Mouse (Mus musculus): ENCODE measurements around the gene Bcl9l.

The Bcl9l gene

DNA sequence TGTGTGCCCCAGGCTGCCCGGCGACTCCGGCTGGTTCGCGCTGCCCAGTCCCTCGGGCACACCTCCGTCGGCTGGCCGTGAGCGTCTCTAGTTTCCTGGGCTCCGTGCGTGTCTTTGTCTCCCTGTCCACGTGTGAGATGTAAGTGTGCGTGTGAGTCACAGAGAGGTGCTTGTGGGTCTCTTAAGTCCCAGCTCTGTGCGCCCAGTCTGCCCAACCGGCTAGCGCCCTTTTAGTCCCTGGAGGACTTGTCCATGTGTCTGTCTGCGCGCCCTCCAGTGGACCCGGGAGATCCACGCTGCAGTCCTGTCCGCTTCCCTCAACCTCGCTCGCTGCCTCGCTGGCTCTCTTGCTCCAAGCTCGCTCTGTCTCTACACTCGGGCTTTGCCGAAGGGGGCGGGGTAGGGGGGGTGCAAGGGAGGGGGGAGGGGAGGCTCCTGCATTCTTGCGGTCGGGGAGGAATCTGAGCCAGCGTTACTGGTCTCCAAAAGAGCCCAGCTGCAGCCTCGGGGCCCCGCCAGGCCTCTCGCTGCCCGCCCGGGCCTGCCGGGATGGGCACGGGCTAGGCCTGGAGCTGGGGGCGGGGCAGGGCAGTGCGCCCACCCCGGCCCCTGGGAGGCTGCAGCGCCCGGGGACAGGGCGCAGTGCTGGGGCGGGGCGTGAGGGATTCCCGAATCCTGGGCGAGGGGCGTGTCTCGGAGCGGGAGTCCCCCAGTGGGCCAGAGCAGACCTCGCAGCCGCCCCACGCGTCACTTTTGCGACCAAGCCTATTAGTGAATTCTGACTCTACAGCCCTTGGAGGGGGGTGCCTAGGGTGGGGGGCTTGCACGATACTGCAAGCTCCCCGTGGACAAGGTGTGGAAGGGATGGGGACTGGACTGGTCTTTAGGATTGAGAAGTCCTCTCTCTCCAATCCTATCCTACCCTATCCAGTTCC, 16.1 kb downstream of the Bcl9l start:
- peak; percentile 88 for DNase-seq

DNA sequence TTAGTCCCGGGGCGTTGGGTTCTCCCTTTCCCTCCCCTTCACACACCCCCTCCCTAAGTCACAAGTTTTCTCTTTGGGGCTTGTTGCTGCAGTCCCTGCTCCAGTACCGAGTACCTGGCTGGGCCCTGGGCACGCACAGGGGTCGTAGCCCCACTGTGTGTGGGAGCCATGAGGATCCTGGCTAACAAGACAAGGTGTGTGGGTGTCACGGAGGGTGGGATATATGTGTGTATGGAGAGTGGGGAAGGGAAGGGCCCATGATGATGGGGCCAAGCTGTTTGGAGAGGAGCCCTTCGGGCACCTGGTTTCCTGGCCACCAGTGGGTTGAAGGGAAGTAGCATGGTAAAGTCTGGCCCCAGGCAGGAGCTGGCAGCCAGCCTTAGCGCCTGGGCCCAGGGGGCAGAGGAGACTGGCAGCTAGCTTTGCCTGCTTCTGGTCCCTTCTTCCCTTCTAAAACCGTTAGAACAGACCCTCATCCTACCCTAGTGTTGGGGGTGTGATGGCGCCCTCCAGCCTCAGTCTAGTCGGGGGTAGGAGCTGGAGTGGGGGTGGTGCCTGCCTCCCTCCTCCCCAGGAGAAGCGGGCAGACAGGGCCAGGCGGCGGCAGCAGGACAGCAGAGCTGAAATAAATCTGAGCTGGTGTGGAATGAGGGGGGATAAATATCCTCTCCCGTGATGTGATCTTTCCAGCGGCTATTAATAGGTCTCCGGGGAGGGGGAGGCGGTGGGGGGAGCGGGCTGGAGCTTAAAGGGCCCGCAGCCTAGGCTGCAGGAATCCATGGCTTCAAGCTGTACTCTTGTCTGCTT, 16.9 kb downstream of the Bcl9l start:
- peak; percentile 60 for DNase-seq

DNA sequence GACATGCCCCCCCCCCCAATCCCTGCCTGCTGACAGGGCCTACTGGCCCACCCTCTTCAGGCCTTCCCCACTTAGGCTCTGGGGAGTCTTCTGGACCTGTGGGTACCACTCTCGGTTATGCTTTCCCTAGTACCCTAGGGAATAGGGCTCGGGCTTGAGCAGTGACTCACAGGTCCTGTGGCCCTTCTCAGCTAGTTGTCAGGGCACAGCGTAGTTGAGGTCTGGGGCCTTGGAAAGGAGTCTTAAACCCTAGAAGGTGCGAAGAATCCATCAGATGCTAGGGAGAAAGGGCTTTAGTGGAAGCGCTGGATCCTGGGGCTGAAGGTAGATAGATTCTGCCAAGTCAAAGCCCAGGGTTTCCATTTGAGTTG, 17.5 kb downstream of the Bcl9l start:
- DNase-seq: no peak

DNA sequence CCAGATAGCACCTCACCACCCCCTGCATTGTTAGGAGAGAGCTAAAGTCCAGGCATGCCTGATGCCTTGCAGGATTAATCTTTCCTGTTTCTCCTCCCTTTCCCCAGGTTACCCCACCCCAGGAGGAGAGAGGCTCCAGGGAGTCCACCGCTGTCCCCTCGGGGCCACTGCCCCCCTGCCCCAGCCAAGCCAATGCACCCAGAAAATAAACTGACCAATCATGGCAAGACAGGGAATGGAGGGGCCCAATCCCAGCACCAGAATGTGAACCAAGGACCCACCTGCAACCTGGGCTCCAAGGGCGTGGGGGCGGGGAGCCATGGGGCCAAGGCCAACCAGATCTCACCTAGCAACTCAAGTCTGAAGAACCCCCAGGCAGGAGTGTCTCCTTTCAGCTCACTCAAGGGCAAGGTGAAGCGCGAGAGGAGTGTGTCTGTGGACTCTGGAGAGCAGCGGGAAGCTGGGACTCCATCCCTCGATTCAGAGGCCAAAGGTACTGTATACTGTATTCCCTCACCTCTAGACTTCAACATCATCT, 18.1 kb downstream of the Bcl9l start:
- DNase-seq: peak; percentile 21

DNA sequence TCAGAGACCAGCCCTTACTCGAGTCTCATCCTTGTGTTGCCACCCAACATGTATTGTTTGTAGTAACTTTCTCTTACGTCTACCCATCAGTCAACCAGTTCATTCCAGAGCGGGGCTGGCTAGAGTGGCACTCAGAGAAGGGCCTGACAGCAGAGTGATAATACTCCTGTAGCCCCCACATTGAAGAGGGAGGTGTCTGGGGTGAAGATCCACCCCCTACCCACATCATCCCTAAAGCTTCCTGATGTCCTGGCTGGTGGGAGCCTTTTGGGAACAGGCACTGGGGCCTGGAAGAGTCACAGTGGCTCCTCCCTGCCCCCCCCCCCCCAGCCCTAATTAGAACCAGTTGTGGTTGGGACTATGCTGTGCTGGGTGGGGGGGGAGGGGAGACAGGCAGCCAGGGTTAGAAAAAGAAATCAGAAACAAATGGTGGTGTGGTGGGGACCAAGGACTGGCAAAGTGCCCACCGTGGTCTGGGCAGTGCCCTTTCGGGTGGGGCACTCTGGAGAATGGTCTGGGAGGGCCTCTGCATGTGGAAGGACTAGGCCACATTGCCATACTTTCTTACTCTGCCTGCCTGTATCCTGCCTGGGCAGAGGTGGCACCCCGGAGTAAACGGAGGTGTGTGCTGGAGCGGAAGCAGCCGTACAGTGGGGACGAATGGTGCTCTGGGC, 18.7 kb downstream of the Bcl9l start:
- peak; percentile 32 for DNase-seq

DNA sequence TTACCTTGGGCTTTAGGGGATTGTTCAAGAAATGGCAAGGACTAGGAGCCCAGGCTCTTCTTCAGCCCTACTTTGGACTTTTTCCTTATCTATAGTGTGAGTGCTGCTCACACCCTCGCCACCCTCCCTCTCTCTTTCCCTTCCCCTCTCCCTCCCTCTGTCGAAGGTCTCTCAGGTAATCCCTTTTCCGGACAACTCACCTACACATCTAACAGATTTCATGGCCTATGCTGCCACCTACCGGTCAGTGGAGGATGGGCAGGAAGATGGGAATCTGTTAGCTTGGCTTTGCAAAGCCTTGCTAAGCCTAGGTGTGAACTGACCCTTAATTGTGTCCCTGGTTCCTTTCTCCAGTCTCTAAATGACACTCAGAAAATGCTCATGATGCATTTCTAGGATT, 19.4 kb downstream of the Bcl9l start:
- DNase-seq: peak; percentile 90

DNA sequence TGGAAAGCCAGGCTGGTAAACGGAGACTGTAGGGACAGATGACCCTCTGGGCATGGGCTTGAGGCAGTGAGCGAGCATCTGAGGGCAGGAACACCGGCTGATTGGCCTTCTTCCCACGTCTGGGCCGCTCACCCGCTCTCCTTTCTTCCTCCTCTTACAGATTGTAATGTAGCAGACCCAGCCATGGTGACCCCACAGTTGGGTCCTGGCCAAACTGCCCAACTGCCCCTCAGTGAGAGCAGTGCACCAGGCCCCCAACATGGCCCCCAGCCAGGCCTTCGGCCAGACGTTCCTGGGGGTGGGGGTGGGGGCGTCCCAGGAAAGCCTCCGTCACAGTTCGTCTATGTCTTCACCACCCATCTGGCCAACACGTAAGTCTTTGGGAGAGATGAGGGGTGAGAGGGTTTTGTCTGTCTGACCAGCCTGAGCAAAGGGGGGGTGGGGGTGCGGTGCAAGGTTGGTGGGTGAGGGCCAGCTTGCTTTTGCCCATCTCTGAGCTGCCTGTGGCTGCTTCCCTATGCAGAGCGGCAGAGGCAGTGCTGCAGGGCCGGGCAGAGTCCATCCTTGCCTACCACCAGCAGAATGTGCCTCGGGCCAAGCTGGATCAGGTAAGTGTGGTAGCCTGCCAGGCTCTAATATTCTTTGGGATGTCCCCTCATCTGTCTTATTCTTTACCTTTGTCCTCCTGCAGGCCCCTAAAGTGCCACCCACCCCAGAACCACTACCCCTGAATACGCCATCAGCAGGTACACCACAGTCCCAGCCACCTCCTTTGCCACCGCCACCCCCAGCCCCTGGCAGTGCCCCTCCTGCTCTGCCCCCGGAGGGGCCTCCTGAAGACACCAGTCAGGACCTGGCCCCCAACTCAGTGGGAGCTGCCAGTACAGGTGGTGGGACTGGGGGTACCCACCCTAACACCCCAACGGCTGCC, 22.5 kb downstream of the Bcl9l start:
- peak; percentile 51 for DNase-seq

DNA sequence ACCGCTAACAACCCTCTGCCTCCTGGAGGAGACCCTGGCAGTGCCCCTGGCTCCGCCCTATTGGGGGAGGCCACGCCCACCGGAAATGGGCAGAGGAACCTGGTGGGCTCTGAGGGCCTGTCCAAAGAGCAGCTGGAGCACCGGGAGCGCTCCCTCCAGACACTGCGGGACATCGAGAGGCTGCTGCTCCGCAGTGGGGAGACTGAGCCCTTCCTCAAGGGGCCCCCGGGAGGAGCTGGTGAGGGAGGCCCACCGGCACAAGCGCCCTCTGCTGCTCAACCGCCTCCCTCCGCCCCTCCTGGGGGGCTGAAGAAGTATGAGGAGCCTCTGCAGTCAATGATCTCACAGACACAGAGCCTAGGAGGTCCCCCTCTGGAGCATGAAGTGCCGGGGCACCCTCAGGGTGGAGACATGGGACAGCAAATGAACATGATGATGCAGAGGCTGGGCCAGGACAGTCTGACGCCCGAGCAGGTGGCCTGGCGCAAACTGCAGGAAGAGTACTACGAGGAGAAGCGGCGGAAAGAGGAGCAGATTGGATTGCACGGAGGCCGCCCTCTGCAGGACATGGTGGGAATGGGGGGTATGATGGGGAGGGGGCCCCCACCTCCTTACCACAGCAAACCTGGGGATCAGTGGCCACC, 23.3 kb downstream of the Bcl9l start:
- no peak for DNase-seq

DNA sequence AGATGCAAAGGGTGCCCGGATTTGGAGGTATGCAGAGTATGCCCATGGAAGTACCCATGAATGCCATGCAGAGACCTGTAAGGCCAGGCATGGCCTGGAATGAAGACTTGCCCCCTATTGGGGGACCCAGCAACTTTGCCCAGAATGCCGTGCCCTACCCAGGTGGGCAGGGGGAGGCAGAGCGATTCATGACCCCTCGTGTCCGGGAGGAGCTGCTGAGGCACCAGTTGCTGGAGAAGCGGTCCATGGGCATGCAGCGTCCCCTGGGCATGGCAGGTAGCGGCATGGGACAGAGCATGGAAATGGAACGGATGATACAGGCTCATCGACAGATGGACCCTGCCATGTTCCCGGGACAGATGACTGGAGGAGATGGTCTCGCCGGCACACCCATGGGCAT, 23.9 kb downstream of the Bcl9l start:
- DNase-seq: no peak

DNA sequence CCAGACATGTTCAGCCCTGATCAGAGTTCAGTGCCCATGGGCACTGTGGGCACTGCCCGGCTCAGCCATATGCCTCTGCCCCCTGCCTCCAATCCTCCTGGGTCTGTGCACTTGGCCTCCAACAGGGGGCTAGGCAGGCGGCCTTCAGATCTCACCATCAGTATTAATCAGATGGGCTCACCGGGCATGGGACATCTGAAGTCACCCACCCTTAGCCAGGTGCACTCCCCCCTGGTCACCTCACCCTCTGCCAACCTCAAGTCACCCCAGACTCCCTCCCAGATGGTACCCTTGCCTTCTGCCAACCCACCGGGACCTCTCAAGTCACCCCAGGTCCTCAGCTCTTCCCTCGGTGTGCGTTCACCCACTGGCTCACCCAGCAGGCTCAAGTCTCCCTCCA, 24.7 kb downstream of the Bcl9l start:
- DNase-seq: no peak

DNA sequence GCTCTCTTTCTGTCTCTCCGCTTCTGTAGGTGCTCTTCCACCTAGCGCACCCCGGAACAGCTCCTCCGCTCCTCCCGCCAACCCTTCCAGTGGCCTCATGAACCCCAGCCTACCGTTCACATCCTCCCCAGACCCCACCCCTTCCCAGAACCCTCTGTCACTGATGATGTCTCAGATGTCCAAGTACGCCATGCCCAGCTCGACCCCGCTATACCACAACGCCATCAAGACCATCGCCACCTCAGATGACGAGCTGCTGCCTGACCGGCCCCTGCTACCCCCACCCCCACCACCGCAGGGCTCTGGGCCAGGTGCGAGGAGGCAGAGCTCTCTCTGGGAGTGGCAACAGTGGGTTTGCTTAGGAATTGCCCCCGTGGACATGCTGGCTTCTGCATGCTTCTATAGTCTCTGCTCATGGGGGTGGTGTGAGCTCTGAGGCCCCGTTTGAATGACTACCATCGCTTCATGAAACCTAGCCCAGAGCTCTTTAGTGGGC, 25.5 kb downstream of the Bcl9l start:
- DNase-seq: no peak

DNA sequence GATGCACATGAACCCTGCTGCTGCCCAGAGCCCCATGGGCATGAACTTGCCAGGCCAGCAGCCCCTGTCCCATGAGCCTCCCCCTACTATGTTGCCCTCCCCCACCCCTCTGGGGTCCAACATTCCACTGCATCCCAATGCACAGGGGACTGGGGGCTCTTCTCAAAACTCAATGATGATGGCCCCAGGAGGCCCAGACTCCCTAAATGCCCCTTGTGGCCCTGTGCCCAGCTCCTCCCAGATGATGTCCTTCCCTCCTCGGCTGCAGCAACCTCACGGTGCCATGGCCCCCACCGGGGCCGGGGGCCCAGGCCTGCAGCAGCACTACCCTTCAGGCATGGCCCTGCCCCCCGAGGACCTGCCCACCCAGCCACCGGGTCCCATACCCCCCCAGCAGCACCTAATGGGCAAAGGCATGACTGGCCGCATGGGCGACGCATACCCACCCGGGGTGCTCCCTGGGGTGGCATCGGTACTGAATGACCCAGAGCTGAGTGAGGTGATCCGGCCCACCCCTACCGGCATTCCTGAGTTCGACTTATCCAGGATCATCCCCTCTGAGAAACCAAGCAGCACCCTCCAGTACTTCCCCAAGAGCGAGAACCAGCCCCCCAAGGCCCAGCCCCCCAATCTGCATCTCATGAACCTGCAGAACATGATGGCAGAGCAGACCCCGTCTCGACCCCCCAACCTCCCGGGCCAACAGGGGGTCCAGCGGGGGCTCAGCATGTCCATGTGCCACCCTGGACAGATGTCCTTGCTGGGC, 26.3 kb downstream of the Bcl9l start:
- DNase-seq: peak; percentile 20

DNA sequence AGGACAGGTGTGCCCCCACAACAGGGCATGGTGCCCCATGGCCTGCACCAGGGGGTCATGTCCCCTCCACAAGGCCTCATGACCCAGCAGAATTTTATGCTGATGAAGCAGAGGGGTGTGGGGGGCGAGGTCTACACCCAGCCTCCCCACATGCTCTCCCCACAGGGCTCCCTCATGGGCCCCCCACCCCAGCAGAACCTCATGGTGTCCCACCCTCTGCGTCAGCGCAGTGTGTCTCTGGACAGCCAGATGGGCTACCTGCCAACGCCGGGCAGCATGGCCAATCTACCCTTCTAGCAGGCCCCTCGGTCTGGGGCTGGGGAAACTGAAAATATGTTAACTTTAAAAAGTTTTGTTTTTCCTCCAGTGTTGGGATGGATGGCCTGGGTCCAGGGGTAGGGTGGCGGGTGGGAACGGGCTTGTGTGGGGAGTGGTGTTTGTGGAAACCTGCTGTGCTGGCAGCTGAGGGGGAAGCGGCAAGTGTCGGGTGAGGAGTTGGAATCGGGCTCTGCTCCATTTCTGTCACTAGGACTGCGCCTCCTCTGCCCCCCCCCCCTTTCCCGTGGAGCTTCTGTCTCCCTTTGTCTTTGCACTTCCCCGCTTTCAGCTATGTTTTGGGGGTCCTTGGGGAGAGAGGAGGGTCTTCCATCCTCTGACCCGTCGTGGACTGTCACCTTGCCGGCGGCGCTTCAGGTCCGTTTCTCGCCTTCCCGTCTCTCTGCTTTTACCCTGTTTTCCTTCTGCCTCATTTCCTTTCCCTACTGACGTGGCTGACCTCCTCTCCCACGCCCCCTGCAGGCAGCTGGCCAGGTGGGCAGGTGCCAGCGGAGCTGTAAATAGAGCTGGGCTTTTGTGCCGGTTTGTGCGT, 27.1 kb downstream of the Bcl9l start:
- peak; percentile 92 for DNase-seq

DNA sequence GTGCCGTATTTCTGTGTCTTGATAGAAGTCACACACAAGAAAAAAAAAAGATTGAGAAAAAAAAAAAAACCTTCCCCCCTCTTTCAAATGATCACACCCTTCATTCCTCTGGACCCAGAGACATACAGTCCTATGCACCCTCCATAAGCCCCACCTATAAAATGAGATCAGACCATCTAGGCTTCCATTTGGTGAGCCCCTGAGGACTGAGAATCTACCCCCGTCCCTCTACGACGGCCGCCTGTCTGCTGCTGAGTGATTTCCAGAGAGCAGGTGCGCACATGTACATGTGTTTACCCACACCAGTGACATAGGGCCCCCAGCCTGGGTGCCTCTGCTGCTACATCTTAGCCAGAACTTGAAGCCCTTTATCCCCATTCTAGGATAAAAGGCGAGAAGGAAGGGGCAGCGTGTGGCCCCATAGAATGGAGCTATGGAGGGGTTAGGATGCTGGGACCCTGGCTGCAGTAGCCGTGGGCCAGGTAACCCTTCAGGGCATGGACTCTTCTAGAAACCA, 27.8 kb downstream of the Bcl9l start:
- DNase-seq: peak; percentile 17

DNA sequence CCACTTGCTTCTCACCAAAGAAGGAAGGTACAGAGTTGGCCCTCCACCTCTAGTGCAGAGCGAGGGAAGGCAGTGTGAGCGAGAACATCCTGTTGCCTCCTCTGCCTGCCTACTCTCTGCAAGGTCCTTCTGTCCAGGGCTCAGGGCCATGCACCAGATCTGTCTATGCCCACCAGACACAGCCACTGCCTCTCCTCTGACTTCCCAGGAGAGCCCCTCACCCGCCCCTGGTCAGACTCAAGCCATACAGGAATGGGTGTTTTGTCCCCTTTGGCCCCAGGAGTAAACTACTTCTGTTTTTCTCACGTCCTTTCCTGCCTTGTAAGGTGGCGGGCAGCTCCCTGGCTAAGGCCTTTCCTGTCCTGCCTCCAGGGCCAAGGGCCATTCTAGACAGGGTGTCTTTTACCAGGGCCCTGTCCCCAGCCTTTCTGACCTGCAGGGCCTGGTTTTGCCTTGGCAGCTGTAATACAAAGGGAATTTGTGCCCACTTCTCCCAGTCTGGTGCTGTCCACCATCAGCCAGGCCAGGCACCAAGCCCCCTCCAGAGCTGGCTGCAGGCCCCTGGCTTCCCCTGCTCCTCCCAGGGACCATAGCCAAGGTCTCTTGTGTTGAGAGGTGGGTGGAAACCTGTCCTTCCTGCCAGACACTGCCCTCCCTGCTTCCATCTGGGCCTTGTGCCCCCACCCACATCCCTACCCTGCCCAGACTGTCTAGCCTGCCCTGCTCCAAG, 28.4 kb downstream of the Bcl9l start:
- peak; percentile 52 for DNase-seq

DNA sequence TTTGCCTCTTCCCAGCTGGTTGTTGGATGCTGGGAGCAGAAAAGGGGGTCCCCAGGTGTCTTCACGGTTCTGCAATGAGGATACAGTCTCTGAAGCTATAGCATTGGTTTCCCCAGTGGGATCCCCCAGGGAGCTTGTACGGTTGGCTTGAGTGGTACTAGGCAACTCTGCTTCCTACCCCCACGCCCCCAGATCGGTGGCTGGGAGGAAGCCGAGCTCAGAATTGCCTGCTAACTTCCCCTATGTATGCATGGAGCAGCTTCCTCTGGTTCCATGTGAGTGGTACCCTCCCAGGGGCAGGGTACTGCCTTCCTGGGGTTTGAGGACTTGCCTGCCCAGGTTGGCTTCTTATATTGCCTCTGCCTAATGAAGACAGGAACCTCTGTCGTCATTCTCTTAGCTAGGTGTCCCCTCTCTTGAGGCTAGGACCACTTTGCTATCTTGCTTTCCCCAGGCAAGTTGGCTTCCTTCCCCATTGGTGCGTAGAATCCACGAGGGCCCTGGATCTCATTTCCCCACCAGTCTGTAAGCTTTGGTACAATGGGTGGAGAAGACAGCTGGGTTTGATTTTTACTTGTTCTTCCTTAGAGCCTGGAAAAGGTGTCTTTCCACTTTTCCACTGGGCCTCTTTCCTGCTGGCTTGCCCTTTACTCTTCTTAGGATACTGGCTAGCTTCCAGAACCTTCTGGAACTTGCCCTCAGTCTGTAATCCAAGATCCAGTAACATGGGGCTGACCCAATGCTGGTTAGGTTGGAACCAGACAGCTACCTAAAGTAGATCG, 29.5 kb downstream of the Bcl9l start:
- peak; percentile 71 for DNase-seq

DNA sequence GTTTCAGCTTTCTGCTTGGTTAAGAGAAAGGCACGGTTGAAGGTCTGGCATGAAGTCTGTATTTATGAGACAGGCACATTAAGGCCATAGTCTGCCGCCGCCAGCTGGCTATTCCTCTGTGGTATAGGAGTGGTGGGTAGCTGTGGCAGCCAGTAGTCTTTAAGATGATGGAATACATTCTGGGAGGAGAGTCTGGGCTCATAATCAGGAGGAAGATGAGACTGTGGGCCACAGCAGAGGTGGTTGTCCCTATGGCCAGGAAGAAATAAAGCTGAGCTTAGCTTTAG, 30.0 kb downstream of the Bcl9l start:
- no peak for DNase-seq

DNA sequence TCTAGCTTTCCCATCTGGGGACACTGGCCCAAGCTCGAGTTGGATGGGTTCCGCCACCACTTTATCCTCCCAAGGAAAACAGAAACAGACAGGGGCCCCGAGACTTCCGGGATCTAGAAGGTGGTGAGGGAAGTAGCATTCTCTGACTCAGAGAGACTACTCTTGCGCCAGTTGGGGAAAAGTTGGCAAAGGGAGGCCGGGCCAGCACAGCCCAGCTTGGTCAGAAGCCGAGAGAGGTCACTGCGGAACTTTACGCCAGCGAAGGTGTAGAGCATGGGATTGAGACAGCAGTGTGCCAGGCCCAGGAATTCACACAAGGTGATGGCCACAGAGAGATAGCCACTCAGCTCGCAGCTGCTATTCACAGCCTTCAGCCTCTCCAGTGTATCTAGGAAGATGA, 30.5 kb downstream of the Bcl9l start:
- DNase-seq: peak; percentile 7

Measured in kidney, postnatal 14 days (tissue).